Mouse (Mus musculus) heart, postnatal 4 days (tissue): ENCODE data around the gene Tmem242. TPM values are rescaled to one million over a fixed set of nuclear protein-coding genes. Genes with fewer than 3 reads are reported as not detected.
A peak's percentile ranks its signal among the peaks of the same experiment; 100 is the strongest.
"Not testable (repeated sequence)": the region's sequence is repeated elsewhere in the genome, so short reads cannot be mapped to it uniquely, and the experiment has no call there.

Experiments used
- DNase-seq: peaks from one replicate; pipeline ENCODE4 v3.0.0; 2021
- total RNA-seq, 2 experiments: library from RNA; stranded (reverse); gene quantifications; 2 replicates each; pipeline ENCODE4 v1.2.3; 2021

The Tmem242 gene
- 100 to 1,000 TPM; 128 to 131 TPM for total RNA-seq

- DNase-seq: peak; percentile 97
These were observed at the start of gene Tmem242 for GRCm38 (mm10) chr17:5440159-5440971. TSS of gene Tmem242 (minus strand) at chr17:5440259.

GRCm38 (mm10) chr17:5488156-5488555 lies 48.1 kb upstream of the Tmem242 start:
- no peak for DNase-seq

GRCm38 (mm10) chr17:5484663-5485062 lies 44.6 kb upstream of the Tmem242 start:
- DNase-seq: no peak

GRCm38 (mm10) chr17:5483456-5483855 lies 43.4 kb upstream of the Tmem242 start:
- no peak for DNase-seq

- peak; percentile 16 for DNase-seq
These were observed 36.1 kb upstream of the Tmem242 start for GRCm38 (mm10) chr17:5475960-5476725.

GRCm38 (mm10) chr17:5472268-5472667 lies 32.2 kb upstream of the Tmem242 start:
- DNase-seq: no peak

- DNase-seq: no peak
These were observed 27.1 kb upstream of the Tmem242 start for GRCm38 (mm10) chr17:5467177-5467576.

- DNase-seq: no peak
These were observed 26.7 kb upstream of the Tmem242 start for GRCm38 (mm10) chr17:5466736-5467135.

GRCm38 (mm10) chr17:5463912-5464311 lies 23.9 kb upstream of the Tmem242 start:
- no peak for DNase-seq

GRCm38 (mm10) chr17:5453657-5454056 lies 13.6 kb upstream of the Tmem242 start:
- DNase-seq: no peak

GRCm38 (mm10) chr17:5443751-5444150 lies 3.7 kb upstream of the Tmem242 start:
- DNase-seq: peak; percentile 43

GRCm38 (mm10) chr17:5443260-5443659 lies 3.2 kb upstream of the Tmem242 start:
- no peak for DNase-seq

- not testable (repeated sequence) for DNase-seq
These were observed 2.3 kb upstream of the Tmem242 start for GRCm38 (mm10) chr17:5442403-5442802.

- no peak for DNase-seq
These were observed 264 bp downstream of the Tmem242 start for GRCm38 (mm10) chr17:5439831-5440158.

- no peak for DNase-seq
These were observed 10.3 kb downstream of the Tmem242 start for GRCm38 (mm10) chr17:5429772-5430133.

- peak; percentile 95 for DNase-seq
These were observed 10.8 kb downstream of the Tmem242 start for GRCm38 (mm10) chr17:5429090-5429771.

GRCm38 (mm10) chr17:5425204-5425603 lies 14.9 kb downstream of the Tmem242 start:
- peak; percentile 49 for DNase-seq

- DNase-seq: no peak
These were observed 15.9 kb downstream of the Tmem242 start for GRCm38 (mm10) chr17:5424156-5424555.

- no peak for DNase-seq
These were observed 18.2 kb downstream of the Tmem242 start for GRCm38 (mm10) chr17:5421835-5422234.

- no peak for DNase-seq
These were observed 20.1 kb downstream of the Tmem242 start for GRCm38 (mm10) chr17:5419771-5420518.

- no peak for DNase-seq
These were observed 21.0 kb downstream of the Tmem242 start for GRCm38 (mm10) chr17:5419056-5419455.

- no peak for DNase-seq
These were observed 21.5 kb downstream of the Tmem242 start, which contains the start of gene Ldhal6b for GRCm38 (mm10) chr17:5418545-5418944. TSS of gene Ldhal6b (minus strand) at chr17:5418767.
